Mouse (Mus musculus): ENCODE results near the gene Mns1. TPM values are rescaled to one million over a fixed set of nuclear protein-coding genes. Genes with fewer than 3 reads are reported as not detected.

Gene Mns1
- polyA plus RNA-seq (2015; fragmentation: Nextera tagmentation; extraction: Ambion mirVana), result 4.0 and 5.0 TPM in 2 replicates

- Histone ChIP-seq H3K9me3 (ENCODE audit: control insufficient read depth, low read length) (no peaks in the 10 kb centered on the region), H3K4me1 (replicated peaks; ENCODE audit: control insufficient read depth, insufficient read depth) (no peaks in the 10 kb centered on the region), H3K27ac (replicated peaks) (no peak within 1 kb of the TSS), H3K9ac (ENCODE audit: low read length) (peak within 1 kb of the TSS; percentile 65), H3K27me3 (ENCODE audit: control insufficient read depth, insufficient read depth, low read length) (no peaks in the 10 kb centered on the region), H3K36me3 (ENCODE audit: control insufficient read depth, insufficient read depth, low read length) (no peaks in the 10 kb centered on the region), H3K4me3 (ENCODE audit: low read depth, low read length) (peak within 1 kb of the TSS; percentile 58), H3K4me2 (replicated peaks; ENCODE audit: low read depth) (peak within 1 kb of the TSS; percentile 89)
- WGBS, result 3% methylated on average over 43 of the region's 43 CpGs
- TF ChIP-seq EP300 (optimal IDR thresholded peaks at IDR 0.05) (no peak), CTCF (IDR thresholded peaks at IDR 0.05; ENCODE audit: low read depth) (peak; percentile 26)
- ATAC-seq (ENCODE audit: low FRiP score, low TSS enrichment), result peak; percentile 98
- peak; percentile 95 for DNase-seq (ENCODE audit: low spot score)
These were observed at the start of gene Mns1 for GRCm38 (mm10) chr9:72437822-72438701. TSS of gene Mns1 (plus strand) at chr9:72438011.

DNA sequence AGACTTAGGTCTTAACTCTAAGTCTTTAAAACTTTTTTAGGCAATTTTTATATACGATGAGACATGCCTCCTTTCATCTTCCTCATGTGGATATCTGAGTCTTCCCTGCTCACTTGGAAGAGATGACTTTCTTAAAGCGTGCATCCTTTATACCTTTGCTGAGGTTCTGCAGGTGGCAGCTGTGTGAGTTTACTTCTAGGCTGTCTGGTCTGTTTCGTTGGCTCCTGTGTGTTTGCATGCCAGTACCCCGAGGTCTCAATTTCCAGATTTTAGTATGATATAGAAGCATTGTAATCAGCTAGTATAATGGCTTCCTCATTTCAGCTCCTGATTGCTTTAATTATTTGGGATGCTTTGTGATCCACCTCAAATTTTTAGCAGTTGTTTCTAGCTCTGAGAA lies 48.9 kb upstream of the Mns1 start:
- DNase-seq (ENCODE audit: low spot score) (no peak), ATAC-seq (ENCODE audit: low FRiP score, low TSS enrichment) (no peak)
- H3K4me3 ChIP-seq (ENCODE audit: low read depth, low read length), result no peak overlapping the region
- WGBS, result 76% methylated on average over 4 of the region's 4 CpGs
- no peak for TF ChIP-seq EP300 (optimal IDR thresholded peaks at IDR 0.05)
- no peak for TF ChIP-seq CTCF (IDR thresholded peaks at IDR 0.05; ENCODE audit: low read depth)
- H3K9me3 ChIP-seq (ENCODE audit: control insufficient read depth, low read length), result no peaks in the 10 kb centered on the region
- H3K4me2 ChIP-seq (replicated peaks; ENCODE audit: low read depth), result no peak overlapping the region
- H3K9ac ChIP-seq (ENCODE audit: low read length), result no peak overlapping the region
- no peaks in the 10 kb centered on the region for H3K36me3 ChIP-seq (ENCODE audit: control insufficient read depth, insufficient read depth, low read length)
- H3K4me1 ChIP-seq (replicated peaks; ENCODE audit: control insufficient read depth, insufficient read depth), result no peaks in the 10 kb centered on the region
- H3K27me3 ChIP-seq (ENCODE audit: control insufficient read depth, insufficient read depth, low read length), result no peaks in the 10 kb centered on the region
- no peak overlapping the region for H3K27ac ChIP-seq (replicated peaks)

GRCm38 (mm10) chr9:72389431-72390002 lies 48.3 kb upstream of the Mns1 start:
- Histone ChIP-seq H3K4me1 (replicated peaks; ENCODE audit: control insufficient read depth, insufficient read depth) (no peaks in the 10 kb centered on the region), H3K27me3 (ENCODE audit: control insufficient read depth, insufficient read depth, low read length) (no peaks in the 10 kb centered on the region), H3K36me3 (ENCODE audit: control insufficient read depth, insufficient read depth, low read length) (no peaks in the 10 kb centered on the region), H3K4me2 (replicated peaks; ENCODE audit: low read depth) (no peak overlapping the region), H3K4me3 (ENCODE audit: low read depth, low read length) (no peak overlapping the region), H3K27ac (replicated peaks) (no peak overlapping the region), H3K9me3 (ENCODE audit: control insufficient read depth, low read length) (no peaks in the 10 kb centered on the region), H3K9ac (ENCODE audit: low read length) (no peak overlapping the region)
- no peak for TF ChIP-seq CTCF (IDR thresholded peaks at IDR 0.05; ENCODE audit: low read depth)
- TF ChIP-seq EP300 (optimal IDR thresholded peaks at IDR 0.05), result no peak
- no peak for DNase-seq (ENCODE audit: low spot score)
- no peak for ATAC-seq (ENCODE audit: low FRiP score, low TSS enrichment)
- WGBS, result 73% methylated on average over 14 of the region's 14 CpGs

GRCm38 (mm10) chr9:72390321-72391077 lies 47.3 kb upstream of the Mns1 start:
- Histone ChIP-seq H3K4me1 (replicated peaks; ENCODE audit: control insufficient read depth, insufficient read depth) (no peaks in the 10 kb centered on the region), H3K9ac (ENCODE audit: low read length) (no peak overlapping the region), H3K4me3 (ENCODE audit: low read depth, low read length) (no peak overlapping the region), H3K4me2 (replicated peaks; ENCODE audit: low read depth) (no peak overlapping the region), H3K9me3 (ENCODE audit: control insufficient read depth, low read length) (no peaks in the 10 kb centered on the region), H3K36me3 (ENCODE audit: control insufficient read depth, insufficient read depth, low read length) (no peaks in the 10 kb centered on the region), H3K27ac (replicated peaks) (no peak overlapping the region), H3K27me3 (ENCODE audit: control insufficient read depth, insufficient read depth, low read length) (no peaks in the 10 kb centered on the region)
- WGBS, result 72% methylated on average over 12 of the region's 12 CpGs
- TF ChIP-seq CTCF (IDR thresholded peaks at IDR 0.05; ENCODE audit: low read depth) (no peak), EP300 (optimal IDR thresholded peaks at IDR 0.05) (no peak)
- no peak for DNase-seq (ENCODE audit: low spot score)
- ATAC-seq (ENCODE audit: low FRiP score, low TSS enrichment), result no peak

DNA sequence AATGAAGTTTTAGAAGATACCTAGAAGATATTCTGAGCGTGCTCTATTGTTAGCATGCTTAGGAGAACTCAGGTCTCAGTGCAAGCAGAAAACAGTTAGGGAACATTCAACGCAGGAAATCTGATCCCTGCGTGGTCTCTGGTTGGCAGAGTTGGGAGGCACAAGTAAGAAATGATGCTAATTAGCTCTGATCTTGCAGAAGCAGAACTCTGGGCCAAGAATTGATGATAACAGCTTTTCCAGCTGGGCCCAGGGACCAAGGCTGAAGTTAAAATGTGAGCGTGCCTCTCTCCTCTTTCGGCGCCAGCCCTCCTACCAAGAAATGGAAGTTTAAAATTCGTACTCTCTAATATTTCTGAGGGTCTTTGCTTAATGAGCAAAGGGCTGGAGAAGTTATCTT lies 45.1 kb upstream of the Mns1 start:
- H3K4me3 ChIP-seq (ENCODE audit: low read depth, low read length), result no peak overlapping the region
- H3K9me3 ChIP-seq (ENCODE audit: control insufficient read depth, low read length), result no peaks in the 10 kb centered on the region
- TF ChIP-seq CTCF (IDR thresholded peaks at IDR 0.05; ENCODE audit: low read depth), result no peak
- TF ChIP-seq EP300 (optimal IDR thresholded peaks at IDR 0.05), result no peak
- no peak overlapping the region for H3K9ac ChIP-seq (ENCODE audit: low read length)
- no peaks in the 10 kb centered on the region for H3K27me3 ChIP-seq (ENCODE audit: control insufficient read depth, insufficient read depth, low read length)
- no peak for ATAC-seq (ENCODE audit: low FRiP score, low TSS enrichment)
- H3K36me3 ChIP-seq (ENCODE audit: control insufficient read depth, insufficient read depth, low read length), result no peaks in the 10 kb centered on the region
- no peak overlapping the region for H3K4me2 ChIP-seq (replicated peaks; ENCODE audit: low read depth)
- H3K4me1 ChIP-seq (replicated peaks; ENCODE audit: control insufficient read depth, insufficient read depth), result no peaks in the 10 kb centered on the region
- DNase-seq (ENCODE audit: low spot score), result no peak
- H3K27ac ChIP-seq (replicated peaks), result no peak overlapping the region
- WGBS, result 81% methylated on average over 7 of the region's 7 CpGs

Measured in stomach, postnatal 0 days (tissue).